Mouse (Mus musculus) CH12.LX (cell line): ENCODE data around the gene 1700028K03Rik.

Source experiments
- BHLHE40 ChIP-seq: IDR thresholded peaks from 2 replicates; pipeline ENCODE4 v1.6.1; 2011; ENCODE audit warnings: mild to moderate bottlenecking, low read depth, low read length, improper control_type of control experiment
- CHD1 ChIP-seq: IDR thresholded peaks from 2 replicates; pipeline ENCODE4 v1.6.1; 2012; ENCODE audit warnings: low read depth, low read length, improper control_type of control experiment, inconsistent platforms
- CTCF ChIP-seq, 2 experiments: IDR thresholded peaks in 1 of 2; conservative IDR thresholded peaks in 1 of 2; 2 replicates each; pipeline ENCODE4 v1.5.1; 2011 to 2012; ENCODE audit warnings: low read depth in 2 of 2, low read length in 2 of 2, improper control_type of control experiment in 1 of 2, inconsistent platforms in 1 of 2, mild to moderate bottlenecking in 1 of 2, moderate library complexity in 1 of 2
- E2F4 ChIP-seq: IDR thresholded peaks from 2 replicates; pipeline ENCODE4 v1.6.1; 2011; ENCODE audit warnings: low read depth, low read length, improper control_type of control experiment; ENCODE audit not compliant: insufficient replicate concordance
- EP300 ChIP-seq: IDR thresholded peaks from 2 replicates; pipeline ENCODE4 v1.6.1; 2011; ENCODE audit warnings: low read length, improper control_type of control experiment
- KAT2A ChIP-seq: IDR thresholded peaks from 2 replicates; pipeline ENCODE4 v1.6.1; 2012; ENCODE audit warnings: low read length, improper control_type of control experiment, inconsistent platforms; ENCODE audit not compliant: insufficient replicate concordance
- MXI1 ChIP-seq: IDR thresholded peaks from 2 replicates; pipeline ENCODE4 v1.6.1; 2011; ENCODE audit warnings: mild to moderate bottlenecking, low read depth, low read length, improper control_type of control experiment
- NRF1 ChIP-seq: IDR thresholded peaks from 2 replicates; pipeline ENCODE4 v1.6.1; 2014; ENCODE audit warnings: low read depth, mild to moderate bottlenecking, inconsistent platforms, low read length, improper control_type of control experiment, moderate library complexity
- POLR2A ChIP-seq: IDR thresholded peaks from 2 replicates; pipeline ENCODE4 v1.6.1; 2011; ENCODE audit warnings: low read depth, mild to moderate bottlenecking, improper control_type of control experiment, low read length
- TCF12 ChIP-seq: IDR thresholded peaks from 2 replicates; pipeline ENCODE4 v1.6.1; 2014; ENCODE audit warnings: low read depth, mild to moderate bottlenecking, inconsistent platforms, low read length, improper control_type of control experiment

DNA sequence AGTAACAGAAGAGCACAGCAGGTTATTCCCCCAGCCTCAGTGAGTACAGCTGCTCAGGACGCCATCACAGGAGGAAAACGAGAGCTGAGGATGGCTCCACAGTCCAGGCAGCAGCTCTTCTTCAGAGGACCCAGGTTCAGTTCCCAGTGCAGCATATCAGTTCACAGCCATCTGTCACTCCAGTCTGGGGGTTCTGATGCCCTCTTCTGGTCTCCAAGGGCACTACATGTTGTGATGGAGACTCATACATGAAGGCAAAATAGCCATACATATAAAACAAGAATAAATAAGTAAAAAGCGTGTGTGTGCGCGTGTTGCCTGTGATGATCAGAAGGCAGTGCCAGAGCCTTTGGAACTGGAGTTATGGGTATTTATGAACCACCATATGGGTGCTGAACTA lies 39.8 kb upstream of the 1700028K03Rik start:
- TF ChIP-seq POLR2A (no peak), TCF12 (no peak), CTCF (conservative IDR thresholded peaks at IDR 0.05 in 1 of 2, IDR thresholded peaks at IDR 0.05 in 1 of 2; ENCODE audit: low read depth in 2 of 2, low read length in 2 of 2) (peak in 1 of 2 experiments; percentile 14; a peak in 1 of 4 replicates), NRF1 (no peak), MXI1 (no peak), EP300 (no peak), CHD1 (no peak), E2F4 (no peak), BHLHE40 (no peak), KAT2A (no peak)
